Mouse (Mus musculus): ENCODE results near the gene Kif23.

DNA sequence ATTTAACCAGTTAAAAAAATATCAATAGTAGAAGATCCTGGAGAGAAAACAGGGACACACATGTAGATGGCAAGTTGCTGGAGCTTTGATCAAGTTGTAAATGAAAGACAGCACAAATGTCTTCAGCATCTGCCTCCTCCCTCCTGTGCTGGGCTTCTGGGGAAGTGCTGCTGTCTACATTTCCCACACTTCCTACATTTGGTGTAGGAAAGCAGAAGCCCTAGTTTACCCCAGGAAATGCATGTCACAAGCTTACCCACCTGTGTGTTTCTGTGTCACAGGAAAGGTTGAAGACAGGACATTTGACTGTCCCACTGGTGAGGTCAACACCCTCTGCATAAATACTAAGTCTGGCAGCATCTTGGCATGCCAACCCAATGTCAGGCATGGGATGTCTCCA is 8.1 kb upstream of the Kif23 start:
- no peak for TF ChIP-seq MYOG (IDR thresholded peaks at IDR 0.05; ENCODE audit: control insufficient read depth in 1 of 3, insufficient read depth in 1 of 3, insufficient read length in 2 of 3, low read depth in 2 of 3)
- TF ChIP-seq POLR2AphosphoS2 (IDR thresholded peaks at IDR 0.05; ENCODE audit: insufficient read length, low read depth): no peak
- no peak for TF ChIP-seq TCF12 (IDR thresholded peaks at IDR 0.05; ENCODE audit: insufficient read depth, poor library complexity, severe bottlenecking)
- no peak for TF ChIP-seq POLR2A (IDR thresholded peaks at IDR 0.05; ENCODE audit: insufficient read length, low read depth)
- TF ChIP-seq MAX (IDR thresholded peaks at IDR 0.05; ENCODE audit: low read depth): no peak
- TF ChIP-seq MYOD1 (IDR thresholded peaks at IDR 0.05; ENCODE audit: control insufficient read depth in 1 of 3, insufficient read length in 2 of 3, low read depth in 2 of 3): no peak
- no peak for TF ChIP-seq REST (IDR thresholded peaks at IDR 0.05; ENCODE audit: insufficient read depth, insufficient read length)

Data from myocyte (in vitro differentiated cells).